Mouse (Mus musculus) retina, postnatal 1 day (tissue): ENCODE data around the gene Irs2.

Source experiments
- DNase-seq: peaks from one replicate; pipeline ENCODE4 v3.0.0-alpha.2; 2012

Gene Irs2

DNA sequence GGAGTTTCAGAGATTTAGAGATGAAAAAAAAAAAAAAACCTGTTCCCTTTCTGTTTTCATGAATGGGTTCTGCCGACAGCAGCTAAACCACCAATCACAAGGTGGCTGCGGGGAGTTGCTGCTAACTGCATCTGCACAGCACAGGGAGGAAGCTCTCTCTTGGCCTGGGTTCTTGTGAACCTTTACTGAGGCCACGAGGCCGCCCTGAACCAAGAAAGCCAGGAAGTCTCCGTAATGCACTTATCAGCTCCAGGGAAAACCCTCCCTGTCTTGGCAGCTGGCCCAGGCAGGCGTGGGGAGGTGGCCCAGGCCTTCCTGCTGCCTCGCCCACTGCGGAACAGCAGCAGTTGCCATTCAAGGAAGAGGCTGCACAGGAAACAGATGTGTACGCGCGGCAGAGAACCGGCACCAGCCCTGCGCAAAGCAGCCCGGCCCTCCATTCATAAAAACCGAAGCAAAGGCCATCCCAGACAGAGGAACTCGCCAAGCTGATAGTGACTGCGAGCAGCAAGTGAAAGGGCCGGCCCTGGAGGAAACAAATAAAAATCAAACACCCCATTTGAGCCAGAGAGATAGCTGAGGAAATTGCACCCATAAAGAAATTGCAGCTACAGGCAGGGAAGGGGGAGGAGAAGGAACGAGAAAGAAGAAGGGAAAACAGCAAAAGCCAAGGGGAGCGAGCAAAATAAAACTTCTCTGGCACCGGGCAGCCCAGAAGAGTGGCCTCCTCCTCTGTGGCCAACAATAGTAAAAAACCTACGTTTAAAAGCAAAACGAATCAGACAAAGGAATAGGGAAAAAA is 62.1 kb downstream of the Irs2 start:
- peak; percentile 72 for DNase-seq

DNA sequence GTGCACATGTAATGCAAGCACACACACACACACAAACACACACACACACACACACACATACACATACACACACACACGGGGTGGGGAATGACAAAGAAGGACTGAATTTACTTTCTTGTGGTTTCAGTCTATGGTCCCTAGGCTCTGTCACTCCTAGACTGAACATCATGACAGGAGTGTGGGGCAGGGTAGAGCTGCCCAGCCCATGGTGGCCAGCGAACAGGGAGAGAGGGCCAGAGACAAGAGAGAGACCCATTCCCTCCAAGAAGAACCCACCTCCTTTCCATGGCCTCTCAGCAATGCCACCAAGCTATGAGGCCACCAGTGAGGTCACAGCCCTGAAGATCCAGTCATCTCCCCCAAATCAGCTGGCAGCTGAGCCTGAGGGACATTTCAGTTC is 62.8 kb downstream of the Irs2 start:
- DNase-seq = no peak

- no peak for DNase-seq
These were observed 64.8 kb downstream of the Irs2 start for GRCm38 (mm10) chr8:10943314-10944060.

GRCm38 (mm10) chr8:10939883-10940282 is 68.4 kb downstream of the Irs2 start:
- DNase-seq = no peak

GRCm38 (mm10) chr8:10939210-10939782 is 69.0 kb downstream of the Irs2 start:
- DNase-seq = no peak

GRCm38 (mm10) chr8:10938284-10938683 is 70.0 kb downstream of the Irs2 start:
- DNase-seq = no peak

DNA sequence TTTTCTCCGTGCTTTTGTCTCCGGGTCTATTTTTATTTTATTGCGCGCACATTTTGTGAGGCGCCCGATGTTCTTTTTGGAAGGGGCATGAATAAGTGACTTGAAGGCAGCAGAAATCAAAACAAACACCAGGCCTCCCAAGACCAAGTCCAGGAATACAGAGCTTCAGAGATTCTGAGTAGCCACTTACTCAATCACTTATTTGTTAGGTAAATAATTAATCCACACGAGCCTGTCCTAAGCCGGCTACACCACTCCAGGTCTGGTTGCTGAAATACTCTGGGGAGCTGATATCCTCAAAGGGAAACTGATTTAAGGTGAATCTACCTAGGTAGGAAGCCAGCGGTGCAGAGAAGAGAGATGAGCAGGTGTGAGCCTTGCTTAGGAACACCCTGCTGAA is 71.6 kb downstream of the Irs2 start:
- no peak for DNase-seq

DNA sequence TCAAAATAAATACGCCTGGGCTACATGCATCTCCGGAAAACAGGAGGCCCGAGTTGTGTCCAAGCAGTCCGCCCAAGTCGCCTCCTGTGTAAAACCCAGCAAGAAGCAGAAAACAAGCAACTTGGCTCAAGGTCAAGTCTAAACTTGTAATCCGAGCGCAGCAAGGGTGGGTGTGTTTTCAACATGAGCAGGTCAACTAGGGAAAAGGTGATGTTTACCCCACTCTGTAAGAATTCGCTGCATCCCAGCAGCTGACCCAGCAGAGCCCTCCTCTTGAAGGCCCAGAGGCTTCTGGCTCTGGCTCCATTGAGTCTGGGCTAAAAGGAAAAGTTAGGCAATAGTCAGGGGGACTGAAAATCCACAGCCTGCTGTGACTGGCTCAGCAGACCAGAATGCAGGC is 73.0 kb downstream of the Irs2 start:
- no peak for DNase-seq
